8 mouse cellular contexts compared by ENCODE assay signal in genomic region chr11:103003210-103003609, GRCm38 (mm10). TPM values are rescaled to one million over a fixed set of nuclear protein-coding genes. Genes with fewer than 3 reads are reported as not detected.
DNase-seq lines count a peak whose midpoint lies in the region; ATAC-seq and TF ChIP-seq lines count a peak whose summit lies in the region.

No protein-coding gene starts in this region.

- peaks cover 42% of the 10 kb centered on the region for H3K36me3 ChIP-seq in limb, embryonic 14.5 days (ENCODE audit: control insufficient read depth, insufficient read depth, low read length)

- H3K4me2 ChIP-seq in limb, embryonic 14.5 days (replicated peaks; ENCODE audit: low read depth, low read length, severe bottlenecking), result no peak overlapping the region

- no peaks in the 10 kb centered on the region for H3K27me3 ChIP-seq in limb, embryonic 14.5 days (ENCODE audit: control insufficient read depth, insufficient read depth, low read length)

- H3K4me3 ChIP-seq in limb, embryonic 14.5 days (replicated peaks; ENCODE audit: low read length), result no peak overlapping the region

- no peak overlapping the region for H3K9ac ChIP-seq in limb, embryonic 14.5 days (ENCODE audit: low read depth, low read length, severe bottlenecking)

- no peaks in the 10 kb centered on the region for H3K9me3 ChIP-seq in limb, embryonic 14.5 days (ENCODE audit: control insufficient read depth, low read length)

- no peak for TF ChIP-seq POLR2A in limb, embryonic 14.5 days (IDR thresholded peaks at IDR 0.05; ENCODE audit: borderline replicate concordance, extremely low read depth, insufficient read depth, insufficient read length)

- peak; percentile 89 for ATAC-seq in limb, embryonic 14.5 days (ENCODE audit: low FRiP score, low read depth)
- no peak for ATAC-seq in monocyte, adult 5-6 weeks (replicated peaks; ENCODE audit: insufficient number of reproducible peaks, low FRiP score, low TSS enrichment, poor library complexity, severe bottlenecking)

- H3K4me1 ChIP-seq in limb, embryonic 14.5 days (ENCODE audit: control insufficient read depth, insufficient read depth, low read length), result 0 out of 2 replicates have a peak, but pooled peaks cover 3% of the 10 kb centered on the region

- peak; percentile 93 for DNase-seq in MN1 (ENCODE audit: low spot score)
- DNase-seq in adrenal gland, postnatal 25 days, result peak; percentile 57
- peak; percentile 53 to 80 for DNase-seq in gastrocnemius, postnatal 4 days (ENCODE audit: low spot score in 2 of 2)
- peak; percentile 51 for DNase-seq in kidney, adult 9 months
- DNase-seq in limb, embryonic 14.5 days (ENCODE audit: low spot score), result peak; percentile 86
- DNase-seq in skeletal muscle tissue, adult 2 months (ENCODE audit: low read depth, low spot score), result peak; percentile 89
- no peak for DNase-seq in embryo, embryonic 10 days (ENCODE audit: low spot score)

- H3K27ac ChIP-seq in limb, embryonic 14.5 days (replicated peaks; ENCODE audit: low read depth, low read length), result peak overlapping the region; percentile 33; the same call in 1 of the 2 replicates

- WGBS in limb, embryonic 14.5 days, result 42% methylated on average over 5 of the region's 5 CpGs

RNA-seq across cellular contexts. Expression of gene Nmt1, which starts 24.8 kb away (rescaled TPM):
- 103 and 104 TPM in 2 replicates for total RNA-seq in adrenal gland, postnatal 25 days (2021)
- total RNA-seq in gastrocnemius, postnatal 4 days (2021), result 10 to 100 TPM; 55.9 to 59.3 TPM
- polyA plus RNA-seq in limb, embryonic 14.5 days (2012; rRNA removed), result 45.9 and 48.9 TPM in 2 replicates
- 50.2 and 53.9 TPM in 2 replicates for polyA plus RNA-seq in limb, embryonic 14.5 days (2014; fragmentation: Nextera tagmentation; extraction: Ambion mirVana)
- 54.9 to 60.7 TPM (median 55.9 TPM) in 3 replicates for total RNA-seq in monocyte, adult 5-6 weeks (2017)

RNA-seq across cellular contexts. Expression of gene Dcakd, which starts 24.9 kb away (rescaled TPM):
- 73.0 and 82.7 TPM in 2 replicates for total RNA-seq in adrenal gland, postnatal 25 days (2021)
- total RNA-seq in gastrocnemius, postnatal 4 days (2021), result 10 to 100 TPM; 69.0 to 73.1 TPM
- 182 and 259 TPM in 2 replicates for polyA plus RNA-seq in limb, embryonic 14.5 days (2012; rRNA removed)
- polyA plus RNA-seq in limb, embryonic 14.5 days (2014; fragmentation: Nextera tagmentation; extraction: Ambion mirVana), result 173 and 185 TPM in 2 replicates
- 15.5 to 32.4 TPM (median 15.8 TPM) in 3 replicates for total RNA-seq in monocyte, adult 5-6 weeks (2017)

RNA-seq across cellular contexts. Expression of gene C1ql1, which starts 56.7 kb away (rescaled TPM):
- 34.9 and 49.7 TPM in 2 replicates for total RNA-seq in adrenal gland, postnatal 25 days (2021)
- total RNA-seq in gastrocnemius, postnatal 4 days (2021), result 1 to 10 TPM; 1.3 to 1.5 TPM
- 3.3 and 4.8 TPM in 2 replicates for polyA plus RNA-seq in limb, embryonic 14.5 days (2012; rRNA removed)
- 1.9 and 3.8 TPM in 2 replicates for polyA plus RNA-seq in limb, embryonic 14.5 days (2014; fragmentation: Nextera tagmentation; extraction: Ambion mirVana)
- not detected in 3 replicates for total RNA-seq in monocyte, adult 5-6 weeks (2017)

Comparison
In these comparisons a context has a peak if more than half of its experiments do, and no peak if none do; other contexts are left out.
1. RNA of gene C1ql1, which starts 56.7 kb away (total RNA-seq): 34.9 to 49.7 TPM in adrenal gland, postnatal 25 days; 1.3 to 1.5 TPM in gastrocnemius, postnatal 4 days and not detected in monocyte, adult 5-6 weeks; every median in the first group is over 10 times any median in the second.